Mouse (Mus musculus): ENCODE measurements around the gene Ampd2. TPM values are rescaled to one million over a fixed set of nuclear protein-coding genes. Genes with fewer than 3 reads are reported as not detected.

Ampd2 gene
- total and polyA plus RNA-seq, 3 experiments: 54.9 to 201 TPM; not detected in 1

GRCm38 (mm10) chr3:108124131-108124530 lies 37.7 kb upstream of the Ampd2 start:
- peaks cover 34 to 38% of the 10 kb centered on the region in 2 experiments for H3K36me3 ChIP-seq (ENCODE audit: control insufficient read depth in 1 of 2, insufficient read depth in 2 of 2, low read length in 2 of 2)
- no peak for DNase-seq (ENCODE audit: low read depth, low spot score)
- H3K4me3 ChIP-seq (ENCODE audit: control insufficient read depth in 1 of 2, insufficient read depth in 1 of 2, low read depth in 2 of 2, low read length in 2 of 2): no peak overlapping the region
- H3K79me2 ChIP-seq (ENCODE audit: control insufficient read depth, insufficient read depth, low read length, poor library complexity): peaks cover 17% of the 10 kb centered on the region
- H3K9ac ChIP-seq (ENCODE audit: control insufficient read depth, low read depth, low read length, poor library complexity, severe bottlenecking): no peak overlapping the region
- H3K27ac ChIP-seq (ENCODE audit: control insufficient read depth, low read depth, low read length): no peak overlapping the region
- H3K27me3 ChIP-seq (ENCODE audit: control insufficient read depth in 1 of 2, insufficient read depth in 2 of 2, low read length in 2 of 2): no peaks in the 10 kb centered on the region
- TF ChIP-seq MYB (IDR thresholded peaks at IDR 0.05; ENCODE audit: low read depth, low read length) (no peak), MXI1 (IDR thresholded peaks at IDR 0.05; ENCODE audit: low read depth, low read length) (no peak), JUND (IDR thresholded peaks at IDR 0.05; ENCODE audit: low read depth, low read length) (no peak), MAZ (IDR thresholded peaks at IDR 0.05; ENCODE audit: low read depth, low read length) (no peak), ZNF384 (IDR thresholded peaks at IDR 0.05; ENCODE audit: low read depth, low read length) (no peak), RCOR1 (IDR thresholded peaks at IDR 0.05; ENCODE audit: low read depth, low read length) (no peak), CHD2 (IDR thresholded peaks at IDR 0.05; ENCODE audit: low read length) (no peak), USF1 (IDR thresholded peaks at IDR 0.05; ENCODE audit: low read depth, low read length) (no peak), BHLHE40 (IDR thresholded peaks at IDR 0.05; ENCODE audit: borderline replicate concordance, low read depth, low read length) (no peak), ETS1 (IDR thresholded peaks at IDR 0.05; ENCODE audit: low read depth, low read length) (no peak), ZKSCAN1 (IDR thresholded peaks at IDR 0.05; ENCODE audit: low read depth, low read length) (no peak), MAX (IDR thresholded peaks at IDR 0.05; ENCODE audit: low read length) (no peak), RAD21 (IDR thresholded peaks at IDR 0.05; ENCODE audit: low read depth, low read length) (no peak), CHD1 (IDR thresholded peaks at IDR 0.05; ENCODE audit: low read depth, low read length) (no peak), TCF12 (IDR thresholded peaks at IDR 0.05; ENCODE audit: low read depth, low read length) (no peak), POLR2AphosphoS5 (IDR thresholded peaks at IDR 0.05; ENCODE audit: borderline replicate concordance, low read depth, low read length) (no peak), ELF1 (IDR thresholded peaks at IDR 0.05; ENCODE audit: low read depth, low read length) (no peak), HCFC1 (IDR thresholded peaks at IDR 0.05; ENCODE audit: low read depth, low read length) (no peak)
- H3K4me1 ChIP-seq (ENCODE audit: control insufficient read depth in 1 of 2, insufficient read depth in 2 of 2, low read length in 2 of 2): peaks cover 9 to 34% of the 10 kb centered on the region in 2 experiments
- no peaks in the 10 kb centered on the region for H3K9me3 ChIP-seq (replicated peaks; ENCODE audit: insufficient read depth, low read length)

GRCm38 (mm10) chr3:108123242-108123641 lies 36.8 kb upstream of the Ampd2 start:
- no peak overlapping the region for H3K4me3 ChIP-seq (ENCODE audit: control insufficient read depth in 1 of 2, insufficient read depth in 1 of 2, low read depth in 2 of 2, low read length in 2 of 2)
- no peak for DNase-seq (ENCODE audit: low read depth, low spot score)
- peaks cover under 1 to 27% of the 10 kb centered on the region in 2 experiments for H3K4me1 ChIP-seq (ENCODE audit: control insufficient read depth in 1 of 2, insufficient read depth in 2 of 2, low read length in 2 of 2)
- peaks cover 29 to 36% of the 10 kb centered on the region in 2 experiments for H3K36me3 ChIP-seq (ENCODE audit: control insufficient read depth in 1 of 2, insufficient read depth in 2 of 2, low read length in 2 of 2)
- no peak overlapping the region for H3K27ac ChIP-seq (ENCODE audit: control insufficient read depth, low read depth, low read length)
- no peaks in the 10 kb centered on the region for H3K9me3 ChIP-seq (replicated peaks; ENCODE audit: insufficient read depth, low read length)
- peaks cover 12% of the 10 kb centered on the region for H3K79me2 ChIP-seq (ENCODE audit: control insufficient read depth, insufficient read depth, low read length, poor library complexity)
- no peak overlapping the region for H3K9ac ChIP-seq (ENCODE audit: control insufficient read depth, low read depth, low read length, poor library complexity, severe bottlenecking)
- no peaks in the 10 kb centered on the region for H3K27me3 ChIP-seq (ENCODE audit: control insufficient read depth in 1 of 2, insufficient read depth in 2 of 2, low read length in 2 of 2)
- TF ChIP-seq MAX (IDR thresholded peaks at IDR 0.05; ENCODE audit: low read length) (no peak), MXI1 (IDR thresholded peaks at IDR 0.05; ENCODE audit: low read depth, low read length) (0 out of 2 replicates have a peak, but pooled peaks have one; percentile 18), MYC (IDR thresholded peaks at IDR 0.05; ENCODE audit: low read depth, low read length) (no peak), USF1 (IDR thresholded peaks at IDR 0.05; ENCODE audit: low read depth, low read length) (no peak), EP300 (IDR thresholded peaks at IDR 0.05; ENCODE audit: low read depth in 1 of 2, low read length in 2 of 2) (peak in 1 of 2 experiments; percentile 27; a peak in 1 of 4 replicates), POLR2AphosphoS5 (IDR thresholded peaks at IDR 0.05; ENCODE audit: borderline replicate concordance, low read depth, low read length) (no peak)
